Mouse (Mus musculus): ENCODE data around the gene Vmn1r120. TPM values are rescaled to one million over a fixed set of nuclear protein-coding genes. Genes with fewer than 3 reads are reported as not detected.
"Not testable (repeated sequence)": the region's sequence is repeated elsewhere in the genome, so short reads cannot be mapped to it uniquely, and the experiment has no call there.

Gene Vmn1r120
- not detected in 2 replicates for polyA plus RNA-seq (2015; fragmentation: Nextera tagmentation; extraction: Ambion mirVana)

GRCm38 (mm10) chr7:21053684-21054083 is at the start of gene Vmn1r120:
Gene Vmn1r120, minus strand, starts transcription at chr7:21053784.
- 40% methylated on average over 1 of the region's 1 CpGs for WGBS (ENCODE audit: insufficient replicate concordance)
- not testable (repeated sequence) for H3K27ac ChIP-seq (ENCODE audit: low read depth); H3K9me3 ChIP-seq (ENCODE audit: low read length); DNase-seq; ATAC-seq; H3K4me3 ChIP-seq (ENCODE audit: low read depth, low read length); H3K27me3 ChIP-seq (ENCODE audit: insufficient read depth, low read length); H3K36me3 ChIP-seq (replicated peaks; ENCODE audit: insufficient read depth, low read length); H3K4me1 ChIP-seq (ENCODE audit: insufficient read depth); H3K4me2 ChIP-seq (ENCODE audit: low read depth, low read length); H3K9ac ChIP-seq (replicated peaks)

DNA sequence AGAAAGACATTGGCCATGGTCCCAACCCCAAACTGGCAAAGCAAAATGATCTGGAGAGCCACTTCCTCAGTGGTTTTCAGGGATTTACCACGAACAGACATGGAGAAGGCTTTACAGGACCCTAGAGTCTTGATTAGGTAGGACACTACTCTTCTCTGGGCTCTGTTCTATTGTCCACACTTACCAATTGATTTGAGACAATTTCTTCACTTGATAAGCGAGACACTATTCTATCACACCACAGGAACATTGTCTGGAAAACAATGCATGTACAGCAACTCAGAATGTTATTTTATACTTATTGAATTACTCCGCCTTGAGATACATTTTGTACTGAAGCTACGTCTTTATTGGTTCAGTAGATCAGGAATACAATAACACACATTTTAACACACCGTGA is 44.8 kb upstream of the Vmn1r120 start, which contains the start of gene Vmn1r121:
Gene Vmn1r121 (minus strand): TSS at position 101 of the 400 bp plus-strand sequence.
- H3K9me3 ChIP-seq (ENCODE audit: low read length); H3K4me1 ChIP-seq (ENCODE audit: insufficient read depth): not testable (repeated sequence)

DNA sequence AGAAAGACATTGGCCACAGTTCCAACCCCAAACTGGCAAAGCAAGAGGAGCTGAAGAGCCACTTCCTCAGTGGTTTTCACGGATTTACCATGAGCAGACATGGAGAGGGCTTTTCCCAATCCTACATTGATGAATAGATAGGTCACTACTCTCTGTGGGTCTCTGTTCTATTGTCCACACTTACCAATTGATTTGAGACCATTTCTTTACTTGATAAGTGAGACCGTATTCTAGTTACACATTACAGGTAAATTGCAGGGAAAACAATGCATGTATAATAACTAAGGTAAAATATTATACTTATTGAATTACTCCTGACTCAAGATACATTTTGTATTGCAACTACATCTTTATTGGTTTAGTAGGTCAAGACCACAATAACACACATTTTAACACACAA is 41.2 kb downstream of the Vmn1r120 start, which contains the start of gene Vmn1r119:
Gene Vmn1r119 (minus strand): TSS at position 101 of the 400 bp plus-strand sequence.
- no CpG with 5 or more reads among the region's 2 CpGs for WGBS (ENCODE audit: insufficient replicate concordance)
- not testable (repeated sequence) for ATAC-seq, DNase-seq

More for the DNA sequence above, 44.8 kb upstream of the Vmn1r120 start, which contains the start of gene Vmn1r121:
- DNase-seq; H3K36me3 ChIP-seq (replicated peaks; ENCODE audit: insufficient read depth, low read length); ATAC-seq; H3K4me2 ChIP-seq (ENCODE audit: low read depth, low read length); H3K27me3 ChIP-seq (ENCODE audit: insufficient read depth, low read length); H3K4me3 ChIP-seq (ENCODE audit: low read depth, low read length); H3K9ac ChIP-seq (replicated peaks); H3K27ac ChIP-seq (ENCODE audit: low read depth): not testable (repeated sequence)
- WGBS (ENCODE audit: insufficient replicate concordance), result 56% methylated on average over 4 of the region's 5 CpGs

More for the DNA sequence above, 41.2 kb downstream of the Vmn1r120 start, which contains the start of gene Vmn1r119:
- H3K4me1 ChIP-seq (ENCODE audit: insufficient read depth); H3K27ac ChIP-seq (ENCODE audit: low read depth); H3K4me3 ChIP-seq (ENCODE audit: low read depth, low read length); H3K9ac ChIP-seq (replicated peaks); H3K4me2 ChIP-seq (ENCODE audit: low read depth, low read length); H3K9me3 ChIP-seq (ENCODE audit: low read length); H3K36me3 ChIP-seq (replicated peaks; ENCODE audit: insufficient read depth, low read length); H3K27me3 ChIP-seq (ENCODE audit: insufficient read depth, low read length): not testable (repeated sequence)

Other genes starting within 250 kb of the Vmn1r120 start
- gene Vmn1r114, start 241.6 kb downstream of the Vmn1r120 start, polyA plus RNA-seq (2015; fragmentation: Nextera tagmentation; extraction: Ambion mirVana), result not detected in 2 replicates
- not detected in 2 replicates for gene Vmn1r115, start 208.8 kb downstream of the Vmn1r120 start, polyA plus RNA-seq (2015; fragmentation: Nextera tagmentation; extraction: Ambion mirVana)
- not detected in 2 replicates for gene Vmn1r116, start 181.5 kb downstream of the Vmn1r120 start, polyA plus RNA-seq (2015; fragmentation: Nextera tagmentation; extraction: Ambion mirVana)
- gene Vmn1r117, start 169.7 kb downstream of the Vmn1r120 start, polyA plus RNA-seq (2015; fragmentation: Nextera tagmentation; extraction: Ambion mirVana), result not detected in 2 replicates
- gene Vmn1r118, start 141.4 kb downstream of the Vmn1r120 start, polyA plus RNA-seq (2015; fragmentation: Nextera tagmentation; extraction: Ambion mirVana), result not detected in 2 replicates
- gene Vmn1r119, start 41.3 kb downstream of the Vmn1r120 start, polyA plus RNA-seq (2015; fragmentation: Nextera tagmentation; extraction: Ambion mirVana), result not detected in 2 replicates
- gene Vmn1r121, start 44.7 kb upstream of the Vmn1r120 start, polyA plus RNA-seq (2015; fragmentation: Nextera tagmentation; extraction: Ambion mirVana), result not detected in 2 replicates
- not detected in 2 replicates for gene Vmn1r122, start 80.3 kb upstream of the Vmn1r120 start, polyA plus RNA-seq (2015; fragmentation: Nextera tagmentation; extraction: Ambion mirVana)
- gene Vmn1r123, start 108.4 kb upstream of the Vmn1r120 start, polyA plus RNA-seq (2015; fragmentation: Nextera tagmentation; extraction: Ambion mirVana), result not detected in 2 replicates
- not detected in 2 replicates for gene Gm5157, start 136.6 kb upstream of the Vmn1r120 start, polyA plus RNA-seq (2015; fragmentation: Nextera tagmentation; extraction: Ambion mirVana)
- gene Vmn1r124, start 206.8 kb upstream of the Vmn1r120 start, polyA plus RNA-seq (2015; fragmentation: Nextera tagmentation; extraction: Ambion mirVana), result not detected in 2 replicates
- not detected in 2 replicates for gene Vmn1r125, start 218.4 kb upstream of the Vmn1r120 start, polyA plus RNA-seq (2015; fragmentation: Nextera tagmentation; extraction: Ambion mirVana)
- not detected in 2 replicates for gene Vmn1r126, start 247.7 kb upstream of the Vmn1r120 start, polyA plus RNA-seq (2015; fragmentation: Nextera tagmentation; extraction: Ambion mirVana)

All from liver, postnatal 0 days (tissue).